Mouse (Mus musculus) left cerebral cortex, adult 6 months (tissue): ENCODE results near the gene P2ry6. TPM values are rescaled to one million over a fixed set of nuclear protein-coding genes. Genes with fewer than 3 reads are reported as not detected.

Experiments
- long read RNA-seq, 2 experiments: library from polyadenylated mRNA; unstranded; transcript quantifications; one replicate each; pipeline ENCODE4 v2.0.0; 2019 to 2020
- polyA plus RNA-seq: library from polyadenylated mRNA; unstranded; fragments of <200 nt; fragmentation: Nextera tagmentation; gene quantifications from 2 replicates; pipeline ENCODE4 v1.2.3, GENCODE M21; 2021

The P2ry6 gene
- polyA plus RNA-seq, result 3.1 and 3.4 TPM in 2 replicates
- long read RNA-seq, experiment 1, transcript P2ry6-201 (3 exons, 1,946 nt), result major isoform, 8 of 10 reads
- long read RNA-seq, experiment 1, partial matches to known transcripts, result 1 of 10 reads
- long read RNA-seq, experiment 1, other reads (novel, unspliced or antisense), result 1 of 10 reads
- long read RNA-seq, experiment 2, partial matches to known transcripts, result 1 of 3 reads
- long read RNA-seq, experiment 2, other reads (novel, unspliced or antisense), result 0 of 3 reads

GRCm38 (mm10) chr7:100974135-100974903, at the start of gene P2ry6:
Gene P2ry6 (minus strand): TSS chr7:100974649.

GRCm38 (mm10) chr7:101012541-101012940, 38.1 kb upstream of the P2ry6 start, which contains the start of gene P2ry2:
Gene P2ry2 (minus strand): TSS chr7:101012866.

DNA sequence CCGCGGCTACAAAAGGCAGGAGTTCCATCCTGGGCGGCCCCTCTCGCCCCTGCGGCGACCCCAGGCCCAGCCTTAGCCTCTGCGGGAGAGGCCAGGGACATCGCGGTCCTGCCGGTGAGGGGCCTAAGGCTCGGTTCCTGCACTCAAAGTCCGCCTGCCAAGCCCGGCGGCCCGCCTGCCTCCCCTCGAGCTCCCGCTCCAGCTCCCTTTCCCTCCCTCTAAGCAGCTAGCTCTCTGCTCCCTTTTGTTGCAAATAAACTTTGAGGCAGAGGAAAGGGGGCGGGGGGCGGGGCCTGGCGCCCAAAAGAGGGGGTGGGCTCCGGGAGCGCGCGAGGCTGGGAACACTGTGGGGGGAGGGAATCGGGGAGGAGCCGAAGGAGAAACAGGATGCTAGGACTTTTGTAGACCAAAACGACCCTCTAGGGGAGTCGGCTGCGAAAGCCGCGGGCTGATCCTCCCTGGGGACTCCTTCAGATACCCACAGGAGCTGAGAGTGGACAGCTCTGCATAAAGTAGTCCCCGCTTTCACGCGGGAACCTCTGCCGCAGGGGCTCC, 42.4 kb downstream of the P2ry6 start, which contains the start of gene Arhgef17:
Gene Arhgef17, minus strand, starts transcription at position 182 of the 555 bp plus-strand sequence.

Other genes starting within 250 kb of the P2ry6 start
- 15.7 and 16.1 TPM in 2 replicates for gene Relt, start 111.2 kb downstream of the P2ry6 start, polyA plus RNA-seq
- gene Arhgef17, start 42.5 kb downstream of the P2ry6 start, polyA plus RNA-seq, result 19.7 and 58.0 TPM in 2 replicates
- gene P2ry2, start 38.2 kb upstream of the P2ry6 start, polyA plus RNA-seq, result 0.56 and 0.80 TPM in 2 replicates
- 6.4 and 7.2 TPM in 2 replicates for gene Fchsd2, start 118.2 kb upstream of the P2ry6 start, polyA plus RNA-seq